Mouse (Mus musculus) ES-E14 (cell line): Measurements from ENCODE around the gene Cd33.

Experiments used
- CHD2 ChIP-seq: IDR thresholded peaks from 2 replicates; pipeline ENCODE4 v1.6.1; 2014; ENCODE audit warnings: mild to moderate bottlenecking, low read depth, low read length, inconsistent platforms
- HCFC1 ChIP-seq: IDR thresholded peaks from 2 replicates; pipeline ENCODE4 v1.6.1; 2012; ENCODE audit warnings: low read length, inconsistent platforms, borderline replicate concordance; ENCODE audit not compliant: insufficient read depth
- MAFK ChIP-seq: IDR thresholded peaks from 2 replicates; pipeline ENCODE4 v1.6.1; 2014; ENCODE audit warnings: mild to moderate bottlenecking, low read depth, low read length, inconsistent platforms; ENCODE audit not compliant: insufficient read depth
- ZC3H11A ChIP-seq: IDR thresholded peaks from 2 replicates; pipeline ENCODE4 v1.6.1; 2012; ENCODE audit warnings: low read depth, mild to moderate bottlenecking, inconsistent platforms, low read length, borderline replicate concordance

DNA sequence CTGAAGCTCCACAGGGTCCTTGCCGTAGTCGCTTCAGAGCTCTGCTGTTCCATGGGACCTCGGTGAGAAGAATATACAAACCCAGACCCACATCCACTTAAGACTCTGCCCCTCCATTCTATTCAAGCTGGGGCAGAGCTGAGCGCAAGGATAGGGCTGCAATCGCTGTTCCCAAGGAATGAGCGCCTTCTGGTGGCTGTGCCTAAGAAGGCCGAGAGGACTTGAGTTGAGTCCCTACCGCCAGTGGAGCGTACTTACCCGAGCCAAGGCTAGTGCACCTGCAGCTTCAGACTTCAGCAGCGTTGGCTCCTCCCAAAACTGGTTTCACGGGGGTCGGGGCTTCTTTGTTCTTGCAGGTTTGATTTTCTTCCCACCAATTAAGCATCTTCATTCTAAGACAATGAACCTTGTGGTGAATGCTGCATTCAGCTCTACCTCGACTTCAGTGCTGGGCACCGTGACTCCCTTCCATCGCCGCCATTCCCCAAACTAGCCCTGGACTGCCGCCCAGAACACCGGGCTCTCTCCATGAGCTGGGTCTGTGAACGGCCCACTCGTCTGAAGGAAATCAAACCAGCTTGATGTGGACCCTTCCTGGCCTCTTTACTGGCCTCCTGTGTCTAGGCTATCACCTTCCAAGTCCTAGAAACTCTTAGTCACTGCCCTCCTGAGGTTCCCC, 48.7 kb downstream of the Cd33 start:
- no peak for TF ChIP-seq CHD2
- TF ChIP-seq HCFC1, result no peak
- TF ChIP-seq ZC3H11A, result peak; percentile 49; the same call in 1 of the 2 replicates
- no peak for TF ChIP-seq MAFK
